Mouse (Mus musculus): Measurements from ENCODE around the gene Drc3.

DNA sequence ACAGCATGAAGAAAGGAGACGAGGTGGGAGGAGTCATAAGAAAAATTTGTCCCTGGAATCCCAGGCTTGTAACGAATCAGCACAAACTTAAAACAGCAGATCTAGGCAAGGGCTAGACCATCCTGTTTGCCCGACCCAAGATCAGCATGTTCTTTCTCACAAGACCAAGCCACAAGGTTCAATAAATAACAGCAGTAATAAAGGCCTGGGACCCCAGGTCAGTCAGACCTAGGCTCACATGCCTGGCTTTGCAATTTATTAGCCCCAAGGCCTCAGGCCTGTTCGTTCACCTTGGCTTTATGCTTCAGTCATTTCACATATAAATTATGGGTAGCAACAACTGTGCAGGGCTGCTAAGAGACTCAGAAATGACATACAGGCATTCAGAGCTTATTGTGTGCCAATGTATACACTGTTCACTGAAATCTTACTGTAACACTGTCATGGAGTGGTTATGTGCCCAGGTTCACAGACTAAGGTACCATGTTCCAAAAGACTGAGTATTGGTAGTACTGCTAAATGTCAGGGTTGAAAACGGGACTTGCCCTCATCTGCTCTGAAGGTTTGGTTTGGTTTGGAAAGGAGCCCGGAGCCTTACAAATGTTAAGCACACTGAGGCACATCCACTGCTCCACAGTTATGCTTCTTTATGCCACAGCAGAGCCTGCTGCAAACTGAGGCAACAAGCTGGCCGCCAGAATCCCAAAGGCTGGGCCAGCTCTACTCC, 35.6 kb upstream of the Drc3 start:
- no peak for TF ChIP-seq CTCF (conservative IDR thresholded peaks at IDR 0.05; ENCODE audit: low read length)
- no peak for TF ChIP-seq POU5F1 (IDR thresholded peaks at IDR 0.05; ENCODE audit: borderline replicate concordance, low read length)
